Mouse (Mus musculus): ENCODE data around the gene Mgat4e. TPM values are rescaled to one million over a fixed set of nuclear protein-coding genes. Genes with fewer than 3 reads are reported as not detected.
"Not testable (repeated sequence)": the region's sequence is repeated elsewhere in the genome, so short reads cannot be mapped to it uniquely, and the experiment has no call there.

Gene Mgat4e
- polyA plus RNA-seq, 1 experiment = not detected

DNA sequence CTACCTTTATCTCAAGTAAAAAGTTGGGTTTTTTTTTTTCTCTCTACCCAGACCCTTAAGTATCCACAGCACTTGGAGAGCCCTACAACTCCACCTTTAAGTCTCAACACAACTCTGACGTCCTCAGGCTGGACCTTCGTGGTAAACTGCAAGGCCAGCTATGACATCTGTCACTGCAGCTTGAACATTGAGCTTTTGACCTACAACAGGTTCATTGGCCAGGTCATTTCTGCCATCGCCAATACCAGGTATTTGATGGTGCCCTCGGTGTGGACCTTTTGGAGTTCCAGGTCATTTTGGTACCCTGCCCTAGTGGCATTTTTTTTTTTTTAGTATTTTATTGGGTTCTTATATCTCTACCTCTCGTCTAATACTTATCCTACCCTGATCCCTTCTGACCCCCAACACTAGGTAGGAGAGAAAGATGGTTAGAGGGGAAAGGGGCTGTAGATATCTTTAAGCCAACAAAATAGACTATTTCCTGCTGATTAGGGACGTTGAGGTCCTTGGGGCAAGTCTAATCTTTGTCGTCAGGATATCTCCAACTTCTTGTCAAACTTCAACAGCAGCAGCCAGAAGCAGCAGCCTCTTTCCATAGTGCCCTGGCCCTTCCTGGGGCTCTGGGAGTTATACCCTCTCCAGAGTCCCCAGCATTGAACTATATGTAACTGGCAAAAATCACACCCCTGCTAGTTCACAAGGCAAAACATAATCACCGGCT lies 29.3 kb downstream of the Mgat4e start:
- Histone ChIP-seq H3K27me3 (ENCODE audit: control insufficient read depth, insufficient read depth, insufficient read length) (no peaks in the 10 kb centered on the region), H3K4me2 (ENCODE audit: low read depth) (no peak overlapping the region), H3K36me3 (ENCODE audit: control insufficient read depth, insufficient read depth) (no peaks in the 10 kb centered on the region), H3K79me2 (ENCODE audit: control insufficient read depth, insufficient read depth) (no peaks in the 10 kb centered on the region), H3ac (ENCODE audit: control insufficient read depth, insufficient read length) (no peak overlapping the region), H3K4me3 (no peak overlapping the region)
- TF ChIP-seq CEBPB (IDR thresholded peaks at IDR 0.05; ENCODE audit: insufficient read depth, poor library complexity, severe bottlenecking) = no peak

DNA sequence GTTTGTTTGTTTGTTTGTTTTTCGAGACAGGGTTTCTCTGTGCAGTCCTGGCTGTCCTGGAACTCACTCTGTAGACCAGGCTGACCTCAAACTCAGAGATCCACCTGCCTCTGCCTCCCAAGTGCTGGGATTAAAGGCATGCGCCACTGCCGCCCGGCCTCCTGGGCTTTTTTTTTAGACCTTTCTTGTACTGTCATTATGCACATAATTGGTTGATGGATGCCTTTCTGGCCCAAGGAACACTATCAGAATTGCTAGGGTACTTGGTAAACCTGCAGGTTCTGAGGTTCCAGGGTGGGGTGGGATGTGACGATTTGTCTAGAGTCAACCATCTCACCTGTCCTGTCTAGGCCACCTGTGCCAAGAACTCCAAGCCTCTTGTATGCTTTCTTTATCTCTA lies 30.3 kb downstream of the Mgat4e start:
- H3ac ChIP-seq (ENCODE audit: control insufficient read depth, insufficient read length); H3K27me3 ChIP-seq (ENCODE audit: control insufficient read depth, insufficient read depth, insufficient read length); H3K36me3 ChIP-seq (ENCODE audit: control insufficient read depth, insufficient read depth); H3K4me3 ChIP-seq; H3K79me2 ChIP-seq (ENCODE audit: control insufficient read depth, insufficient read depth); H3K4me2 ChIP-seq (ENCODE audit: low read depth): not testable (repeated sequence)

- TF ChIP-seq TCF12 (IDR thresholded peaks at IDR 0.05; ENCODE audit: insufficient read depth, poor library complexity, severe bottlenecking) (no peak), MAX (IDR thresholded peaks at IDR 0.05; ENCODE audit: low read depth) (no peak), USF1 (IDR thresholded peaks at IDR 0.05; ENCODE audit: low read depth) (no peak), E2F4 (IDR thresholded peaks at IDR 0.05; ENCODE audit: insufficient read depth) (no peak), REST (IDR thresholded peaks at IDR 0.05; ENCODE audit: insufficient read depth, insufficient read length) (no peak), MYOD1 (IDR thresholded peaks at IDR 0.05; ENCODE audit: control insufficient read depth in 1 of 3, insufficient read length in 2 of 3, low read depth in 2 of 3) (peak in 1 of 3 experiments; percentile 25)
- Histone ChIP-seq H3K4me2 (ENCODE audit: low read depth) (no peak overlapping the region), H3K79me2 (ENCODE audit: control insufficient read depth, insufficient read depth) (no peaks in the 10 kb centered on the region), H3K27me3 (ENCODE audit: control insufficient read depth, insufficient read depth, insufficient read length) (no peaks in the 10 kb centered on the region), H3ac (ENCODE audit: control insufficient read depth, insufficient read length) (no peak overlapping the region), H3K36me3 (ENCODE audit: control insufficient read depth, insufficient read depth) (no peaks in the 10 kb centered on the region), H3K4me3 (no peak overlapping the region)
Observed at GRCm38 (mm10) chr1:134518677-134519076, 30.8 kb downstream of the Mgat4e start.

DNA sequence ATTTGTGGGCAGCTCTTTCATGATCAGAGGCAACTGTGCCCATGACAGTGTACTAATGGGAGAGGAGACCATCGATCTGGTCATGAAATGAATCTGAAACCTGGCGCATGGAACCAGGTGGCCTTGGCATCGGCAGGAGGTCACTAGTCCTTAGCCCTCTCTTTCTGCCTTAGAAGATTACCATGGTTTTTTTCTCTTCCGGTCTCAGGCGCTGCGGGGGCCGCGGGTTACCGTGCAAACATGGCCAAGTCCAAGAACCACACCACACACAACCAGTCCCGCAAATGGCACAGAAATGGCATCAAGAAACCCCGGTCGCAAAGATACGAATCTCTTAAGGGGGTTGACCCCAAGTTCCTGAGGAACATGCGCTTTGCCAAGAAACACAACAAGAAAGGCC lies 31.6 kb downstream of the Mgat4e start:
- H3K4me3 ChIP-seq; H3K27me3 ChIP-seq (ENCODE audit: control insufficient read depth, insufficient read depth, insufficient read length); H3ac ChIP-seq (ENCODE audit: control insufficient read depth, insufficient read length); H3K79me2 ChIP-seq (ENCODE audit: control insufficient read depth, insufficient read depth); H3K4me2 ChIP-seq (ENCODE audit: low read depth); H3K36me3 ChIP-seq (ENCODE audit: control insufficient read depth, insufficient read depth): not testable (repeated sequence)

DNA sequence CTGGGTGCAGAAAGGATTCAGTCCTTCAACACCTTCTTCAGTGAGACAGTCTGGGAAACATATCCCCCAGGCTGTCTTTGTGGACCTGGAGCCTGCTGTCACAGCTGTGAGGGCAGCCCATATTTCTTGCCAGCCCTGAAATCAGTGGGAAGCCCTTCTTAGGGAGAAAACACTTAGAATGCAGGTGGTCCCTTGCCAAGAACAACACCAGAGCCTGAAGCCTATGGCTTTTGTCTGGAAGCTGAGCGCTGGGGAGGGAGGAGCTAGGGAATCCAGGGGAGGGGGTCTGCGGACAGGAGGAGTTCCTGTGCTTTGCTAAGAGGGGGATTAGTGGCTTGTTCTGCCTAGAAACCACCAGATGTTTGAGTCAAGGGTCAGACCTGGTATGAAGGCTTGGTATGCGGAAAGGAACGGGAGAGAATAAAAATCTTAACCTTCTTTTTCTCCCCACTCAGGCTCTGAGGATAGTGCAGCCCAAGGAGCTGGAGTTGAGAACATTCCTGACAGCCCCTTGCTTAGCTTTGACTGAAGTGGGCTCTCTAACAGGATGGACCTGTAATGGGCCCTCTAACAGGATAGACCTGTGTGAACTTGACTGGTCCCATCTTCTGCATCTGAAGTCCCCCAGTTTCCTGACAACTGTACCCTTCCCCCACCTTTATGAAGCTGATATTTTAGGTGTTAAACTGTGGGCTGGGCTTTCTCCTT lies 32.8 kb downstream of the Mgat4e start:
- no peaks in the 10 kb centered on the region for H3K27me3 ChIP-seq (ENCODE audit: control insufficient read depth, insufficient read depth, insufficient read length)
- no peaks in the 10 kb centered on the region for H3K36me3 ChIP-seq (ENCODE audit: control insufficient read depth, insufficient read depth)
- no peak overlapping the region for H3ac ChIP-seq (ENCODE audit: control insufficient read depth, insufficient read length)
- no peak overlapping the region for H3K4me3 ChIP-seq
- no peak overlapping the region for H3K4me2 ChIP-seq (ENCODE audit: low read depth)
- H3K79me2 ChIP-seq (ENCODE audit: control insufficient read depth, insufficient read depth) = no peaks in the 10 kb centered on the region
- TF ChIP-seq TCF3 (IDR thresholded peaks at IDR 0.05; ENCODE audit: insufficient read length, low read depth) (no peak), MAX (IDR thresholded peaks at IDR 0.05; ENCODE audit: low read depth) (no peak), SRF (IDR thresholded peaks at IDR 0.05; ENCODE audit: control insufficient read depth, insufficient read length, low read depth) (no peak)

GRCm38 (mm10) chr1:134515891-134516290 lies 33.6 kb downstream of the Mgat4e start:
- Histone ChIP-seq H3K36me3 (ENCODE audit: control insufficient read depth, insufficient read depth) (no peaks in the 10 kb centered on the region), H3K79me2 (ENCODE audit: control insufficient read depth, insufficient read depth) (no peaks in the 10 kb centered on the region), H3ac (ENCODE audit: control insufficient read depth, insufficient read length) (no peak overlapping the region), H3K27me3 (ENCODE audit: control insufficient read depth, insufficient read depth, insufficient read length) (no peaks in the 10 kb centered on the region), H3K4me2 (ENCODE audit: low read depth) (no peak overlapping the region), H3K4me3 (no peak overlapping the region)
- TF ChIP-seq SRF (IDR thresholded peaks at IDR 0.05; ENCODE audit: control insufficient read depth, insufficient read length, low read depth) = no peak
- TF ChIP-seq TCF12 (IDR thresholded peaks at IDR 0.05; ENCODE audit: insufficient read depth, poor library complexity, severe bottlenecking) = no peak
- TF ChIP-seq E2F4 (IDR thresholded peaks at IDR 0.05; ENCODE audit: insufficient read depth) = no peak
- no peak for TF ChIP-seq USF1 (IDR thresholded peaks at IDR 0.05; ENCODE audit: low read depth)
- TF ChIP-seq MYOD1 (IDR thresholded peaks at IDR 0.05; ENCODE audit: control insufficient read depth in 1 of 3, insufficient read length in 2 of 3, low read depth in 2 of 3) = no peak
- no peak for TF ChIP-seq MYOG (IDR thresholded peaks at IDR 0.05; ENCODE audit: control insufficient read depth in 1 of 3, insufficient read depth in 1 of 3, insufficient read length in 2 of 3, low read depth in 2 of 3)
- TF ChIP-seq CEBPB (IDR thresholded peaks at IDR 0.05; ENCODE audit: insufficient read depth, poor library complexity, severe bottlenecking) = no peak
- no peak for TF ChIP-seq TCF3 (IDR thresholded peaks at IDR 0.05; ENCODE audit: insufficient read length, low read depth)
- no peak for TF ChIP-seq MAX (IDR thresholded peaks at IDR 0.05; ENCODE audit: low read depth)
- no peak for TF ChIP-seq REST (IDR thresholded peaks at IDR 0.05; ENCODE audit: insufficient read depth, insufficient read length)
- no peak for TF ChIP-seq POLR2AphosphoS2 (IDR thresholded peaks at IDR 0.05; ENCODE audit: insufficient read length, low read depth)
- TF ChIP-seq POLR2A (IDR thresholded peaks at IDR 0.05; ENCODE audit: insufficient read length, low read depth) = no peak

All from myocyte (in vitro differentiated cells).